Mouse (Mus musculus) stomach, embryonic 14.5 days (tissue): ENCODE results near the gene Isoc2a. TPM values are rescaled to one million over a fixed set of nuclear protein-coding genes. Genes with fewer than 3 reads are reported as not detected.
A peak's percentile ranks its signal among the peaks of the same experiment; 100 is the strongest.

ENCODE experiments used
- ATAC-seq: fragments of 200-750 bp; cut with Nextera tagmentation; 2 replicates; pipeline ENCODE4 v1.8.0; 2017; ENCODE audit warnings: low read depth, moderate TSS enrichment; ENCODE audit not compliant: insufficient number of reproducible peaks, insufficient read depth, low FRiP score
- H3K27ac ChIP-seq: fragments of 300-500 bp; sonication (generic); 2 replicates; pipeline ENCODE4 v1.5.1; 2014; ENCODE audit warnings: mild to moderate bottlenecking, low read length, moderate library complexity, mixed read lengths
- H3K27me3 ChIP-seq: fragments of 300-500 bp; sonication (generic); 2 replicates; pipeline ENCODE4 v1.6.1; 2014; ENCODE audit warnings: low read length, control low read depth, mixed read lengths; ENCODE audit not compliant: control insufficient read depth, insufficient read depth
- H3K36me3 ChIP-seq: fragments of 300-500 bp; sonication (generic); 2 replicates; pipeline ENCODE4 v1.6.1; 2014; ENCODE audit warnings: mild to moderate bottlenecking, control low read depth, low read length, moderate library complexity, mixed read lengths; ENCODE audit not compliant: control insufficient read depth, insufficient read depth
- H3K4me1 ChIP-seq: fragments of 300-500 bp; sonication (generic); 2 replicates; pipeline ENCODE4 v1.6.1; 2014; ENCODE audit warnings: low read length, control low read depth, mixed read lengths; ENCODE audit not compliant: control insufficient read depth, insufficient read depth
- H3K4me2 ChIP-seq: fragments of 300-500 bp; sonication (generic); replicated peaks from 2 replicates; pipeline ENCODE4 v1.6.1; 2014; ENCODE audit warnings: low read depth, low read length, control low read depth
- H3K4me3 ChIP-seq: fragments of 300-500 bp; sonication (generic); 2 replicates; pipeline ENCODE4 v1.5.1; 2014; ENCODE audit warnings: low read depth, low read length, control low read depth
- H3K9ac ChIP-seq: fragments of 300-500 bp; sonication (generic); replicated peaks from 2 replicates; pipeline ENCODE4 v1.6.1; 2014; ENCODE audit warnings: low read depth, mild to moderate bottlenecking, control low read depth, low read length, moderate library complexity, mixed read lengths
- H3K9me3 ChIP-seq: fragments of 300-500 bp; sonication (generic); 2 replicates; pipeline ENCODE4 v1.6.1; 2016; ENCODE audit warnings: low read depth, low read length, control low read depth; ENCODE audit not compliant: control insufficient read depth
- WGBS: fragments of 180-500 bp; shearing (Covaris S2); extraction: QIAGEN DNeasy Blood & Tissue Kit; methylation state at CpG from one replicate; pipeline ENCODE4 v1.1.7; 2014; 5-methylcytosine and 5-hydroxymethylcytosine counted together
- polyA plus RNA-seq: library from polyadenylated mRNA; unstranded; fragments of >200 nt; fragmentation: Nextera tagmentation; extraction: Ambion mirVana; gene quantifications from 2 replicates; pipeline ENCODE4 v1.2.1, GENCODE M21; 2014

Gene Isoc2a
- polyA plus RNA-seq, result 0.94 and 0.98 TPM in 2 replicates

DNA sequence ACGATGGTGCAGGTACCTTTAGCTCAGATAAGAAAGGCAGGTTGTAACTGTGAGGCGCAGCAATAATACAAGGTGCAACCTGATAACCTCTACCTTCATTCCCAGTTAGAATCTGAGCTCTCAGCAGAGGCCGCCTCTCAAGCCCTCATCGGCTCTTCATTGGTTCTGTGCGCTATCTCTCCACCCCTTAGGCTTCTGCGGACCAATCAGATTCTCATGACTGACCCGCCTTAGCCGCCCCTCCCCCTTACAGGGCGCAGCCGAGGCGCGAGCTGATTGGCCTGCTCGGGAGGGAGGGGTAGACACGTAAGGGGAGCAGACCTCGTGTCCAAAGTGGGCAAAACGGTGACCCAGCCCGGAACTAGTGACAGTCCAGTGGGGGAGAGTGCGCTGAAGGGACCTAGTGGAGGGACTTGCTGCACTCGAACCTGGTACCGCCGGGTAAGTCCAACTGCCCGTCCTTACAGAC is at the start of gene Isoc2a:
Gene Isoc2a (plus strand): TSS at position 401 of the 469 bp plus-strand sequence.
- peak within 1 kb of the TSS; percentile 42 for H3K9ac ChIP-seq
- peak within 1 kb of the TSS; percentile 90 for H3K4me2 ChIP-seq
- H3K36me3 ChIP-seq, result no peaks in the 10 kb centered on the region
- H3K27ac ChIP-seq, result peak within 1 kb of the TSS; percentile 2; the same call in 1 of the 2 replicates
- under 1% methylated on average over 22 of the region's 22 CpGs for WGBS
- peak within 1 kb of the TSS; percentile 51 for H3K4me3 ChIP-seq
- ATAC-seq, result peak; percentile 100
- H3K4me1 ChIP-seq, result peaks cover 6% of the 10 kb centered on the region; the same call in 1 of the 2 replicates
- H3K9me3 ChIP-seq, result no peaks in the 10 kb centered on the region
- no peaks in the 10 kb centered on the region for H3K27me3 ChIP-seq

DNA sequence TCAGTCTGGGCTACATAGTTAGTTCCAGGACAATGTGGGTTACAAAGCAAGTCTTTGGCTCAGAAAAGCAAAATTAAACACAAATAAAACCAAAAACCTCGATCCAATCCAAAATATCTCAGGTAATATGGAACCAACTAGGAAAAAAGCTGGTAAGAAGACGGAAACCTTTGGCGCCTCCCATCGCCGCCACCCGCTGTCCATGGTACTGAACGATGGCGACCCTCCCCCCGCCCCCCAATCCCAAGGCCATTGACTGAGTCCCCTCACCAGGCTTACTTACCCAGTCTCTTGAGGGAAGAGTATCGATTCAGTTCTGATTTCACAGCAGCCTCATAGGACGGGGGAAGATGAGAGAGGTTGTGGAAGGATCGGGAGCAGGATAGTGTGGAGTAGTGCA is 46.5 kb upstream of the Isoc2a start:
- WGBS, result 5% methylated on average over 12 of the region's 12 CpGs
- H3K9me3 ChIP-seq, result no peaks in the 10 kb centered on the region
- no peak overlapping the region for H3K4me2 ChIP-seq
- peaks cover 9% of the 10 kb centered on the region; the same call in 1 of the 2 replicates for H3K27me3 ChIP-seq
- no peaks in the 10 kb centered on the region for H3K4me1 ChIP-seq
- ATAC-seq, result no peak
- no peaks in the 10 kb centered on the region for H3K36me3 ChIP-seq
- no peak overlapping the region for H3K4me3 ChIP-seq
- no peak overlapping the region for H3K27ac ChIP-seq
- H3K9ac ChIP-seq, result no peak overlapping the region

DNA sequence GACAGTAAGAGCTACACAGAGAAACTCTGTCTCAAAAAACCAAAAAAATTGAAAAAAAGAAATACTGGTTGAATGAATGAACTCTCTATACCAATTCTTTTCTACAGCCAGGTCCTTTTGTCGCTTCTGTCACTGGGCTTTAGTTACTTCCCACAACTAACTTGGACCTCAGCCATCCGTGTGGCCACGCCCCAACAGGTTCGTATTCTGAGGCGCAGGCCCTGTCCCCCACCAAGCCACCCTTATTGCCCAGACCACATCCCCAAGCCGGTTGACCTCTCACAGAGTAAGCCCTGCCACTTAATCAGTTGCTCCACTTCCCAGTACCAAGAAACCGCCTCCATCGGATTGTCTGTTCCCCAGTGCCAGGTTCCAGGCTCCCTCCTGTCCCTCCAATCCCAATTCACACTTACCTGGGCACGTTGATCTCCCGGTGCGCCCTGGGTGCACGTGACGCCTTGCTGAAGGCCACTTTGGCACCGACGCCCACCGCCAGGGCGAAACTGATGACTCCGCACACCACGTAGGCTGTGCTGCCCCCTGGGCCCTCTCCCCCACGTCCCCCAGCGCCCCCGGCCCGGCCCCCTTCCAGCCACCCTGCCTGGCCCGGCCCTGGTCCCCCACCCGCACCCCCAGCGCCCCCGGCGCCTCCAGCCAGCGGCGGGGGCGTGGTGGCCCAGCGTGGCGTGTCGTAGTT is 41.2 kb upstream of the Isoc2a start:
- peak overlapping the region; percentile 41 for H3K4me3 ChIP-seq
- WGBS, result 7% methylated on average over 32 of the region's 34 CpGs
- no peaks in the 10 kb centered on the region for H3K36me3 ChIP-seq
- ATAC-seq, result peak; percentile 39; the same call in 1 of the 2 replicates
- peak overlapping the region; percentile 80 for H3K4me2 ChIP-seq
- H3K4me1 ChIP-seq, result 0 out of 2 replicates have a peak, but pooled peaks cover 3% of the 10 kb centered on the region
- no peak overlapping the region for H3K27ac ChIP-seq
- H3K27me3 ChIP-seq, result peaks cover 20% of the 10 kb centered on the region; the same call in 1 of the 2 replicates
- 0 out of 2 replicates have a peak, but pooled peaks cover 3% of the 10 kb centered on the region for H3K9me3 ChIP-seq
- peak overlapping the region; percentile 42; the same call in 1 of the 2 replicates for H3K9ac ChIP-seq

DNA sequence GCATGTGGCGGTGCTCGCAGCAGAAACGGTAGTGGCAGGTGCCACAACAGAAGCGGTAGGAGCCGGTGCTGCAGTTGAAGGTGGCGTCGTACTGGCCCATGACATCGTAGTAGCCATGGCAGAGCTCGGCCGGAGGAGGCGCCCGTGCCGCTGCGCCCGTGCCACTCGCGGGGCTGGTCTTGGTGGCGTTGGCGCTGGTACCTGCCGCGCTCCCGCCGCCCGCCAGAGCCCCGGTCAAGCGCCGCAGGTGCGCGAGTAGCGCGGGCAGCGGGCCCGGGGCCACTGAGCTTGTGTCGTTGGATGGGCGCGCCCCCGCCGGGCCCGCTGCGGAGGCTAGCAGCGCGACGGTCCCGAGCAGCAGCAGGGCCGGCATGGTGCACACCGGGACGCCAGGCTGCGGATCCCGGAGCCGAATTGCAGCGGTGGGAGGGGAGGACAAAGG is 40.6 kb upstream of the Isoc2a start:
- Histone ChIP-seq H3K4me1 (0 out of 2 replicates have a peak, but pooled peaks cover 3% of the 10 kb centered on the region), H3K9me3 (0 out of 2 replicates have a peak, but pooled peaks cover 3% of the 10 kb centered on the region), H3K4me3 (peak overlapping the region; percentile 41), H3K9ac (peak overlapping the region; percentile 42; the same call in 1 of the 2 replicates), H3K36me3 (no peaks in the 10 kb centered on the region), H3K4me2 (peak overlapping the region; percentile 80), H3K27me3 (peaks cover 20% of the 10 kb centered on the region; the same call in 1 of the 2 replicates), H3K27ac (no peak overlapping the region)
- ATAC-seq, result peak; percentile 74
- WGBS, result under 1% methylated on average over 51 of the region's 51 CpGs

DNA sequence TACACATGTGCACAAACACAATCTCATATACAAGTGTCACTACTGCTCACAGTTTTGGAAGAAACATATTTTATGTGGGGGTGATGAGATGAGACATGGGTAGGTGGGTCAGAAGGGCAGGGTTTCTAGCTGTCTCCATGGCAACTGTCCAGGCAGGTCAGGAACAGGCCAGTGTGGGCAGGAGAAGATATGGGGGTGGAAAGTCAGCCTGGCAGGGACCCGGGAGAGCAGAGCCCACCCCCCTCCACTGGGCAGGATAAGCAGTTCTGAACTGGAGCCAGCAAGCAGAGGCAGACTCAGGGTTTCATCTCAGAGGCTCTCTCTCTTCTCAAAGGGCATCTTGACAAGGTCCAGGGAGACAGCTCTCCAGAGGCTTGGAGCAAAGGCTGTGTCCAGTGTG is 39.3 kb upstream of the Isoc2a start:
- ATAC-seq, result no peak
- Histone ChIP-seq H3K36me3 (no peaks in the 10 kb centered on the region), H3K9ac (no peak overlapping the region), H3K9me3 (0 out of 2 replicates have a peak, but pooled peaks cover 3% of the 10 kb centered on the region), H3K4me3 (no peak overlapping the region), H3K27me3 (peaks cover 29% of the 10 kb centered on the region; the same call in 1 of the 2 replicates), H3K27ac (no peak overlapping the region), H3K4me2 (no peak overlapping the region), H3K4me1 (peaks cover 6% of the 10 kb centered on the region; the same call in 1 of the 2 replicates)
- 6% methylated on average over 1 of the region's 1 CpGs for WGBS

DNA sequence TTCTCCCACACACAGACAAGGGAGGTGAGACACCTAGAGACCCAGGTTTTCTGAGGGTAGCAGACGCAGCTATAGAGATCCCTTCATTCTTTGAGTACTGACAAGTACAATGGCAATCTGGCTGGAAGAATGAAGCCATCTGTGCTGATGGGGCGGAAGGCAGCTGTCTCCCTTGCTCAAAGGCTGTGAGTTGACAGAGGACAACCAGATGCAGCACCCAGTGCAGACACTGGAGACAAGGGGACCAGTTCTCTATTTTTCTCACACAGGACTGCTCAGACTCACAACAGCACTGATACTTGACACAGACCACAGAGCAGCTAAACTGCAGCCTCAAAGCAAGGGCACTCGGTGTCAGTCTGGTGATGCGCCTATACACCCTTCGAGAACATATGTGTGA is 34.9 kb upstream of the Isoc2a start:
- 46% methylated on average over 5 of the region's 5 CpGs for WGBS
- Histone ChIP-seq H3K4me3 (no peak overlapping the region), H3K4me2 (0 out of 2 replicates have a peak overlapping the region, but pooled peaks have one; percentile 32), H3K27ac (no peak overlapping the region), H3K27me3 (peaks cover 23% of the 10 kb centered on the region), H3K4me1 (peaks cover 22% of the 10 kb centered on the region), H3K9me3 (0 out of 2 replicates have a peak, but pooled peaks cover 2% of the 10 kb centered on the region), H3K9ac (no peak overlapping the region), H3K36me3 (no peaks in the 10 kb centered on the region)
- ATAC-seq, result no peak

DNA sequence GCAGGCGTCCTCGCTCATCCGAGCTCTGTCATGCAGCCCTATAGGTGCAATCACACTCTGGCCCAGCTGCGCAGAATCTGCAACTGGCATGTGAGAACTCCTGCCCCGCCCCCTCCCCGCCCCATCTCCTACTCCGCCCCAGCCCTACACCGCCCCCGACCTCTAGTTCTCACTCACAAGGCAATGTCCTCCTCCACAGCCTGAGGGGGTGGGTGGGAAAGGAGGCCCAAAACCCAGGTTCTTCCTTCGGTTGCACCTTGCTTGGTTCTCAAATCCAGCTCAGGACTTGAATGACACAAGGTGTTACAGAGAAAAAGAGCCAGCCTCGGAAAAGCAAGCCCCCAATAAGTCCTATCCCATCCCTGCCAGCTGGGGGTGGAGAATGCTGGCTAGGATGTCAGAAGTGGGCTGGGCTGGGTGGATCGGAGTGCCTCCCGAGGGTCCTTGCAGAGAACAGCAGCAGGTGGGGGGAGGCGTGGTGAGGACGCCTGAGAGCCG is 34.3 kb upstream of the Isoc2a start:
- Histone ChIP-seq H3K9me3 (no peaks in the 10 kb centered on the region), H3K4me1 (peaks cover 22% of the 10 kb centered on the region), H3K9ac (no peak overlapping the region), H3K27me3 (peaks cover 23% of the 10 kb centered on the region), H3K27ac (no peak overlapping the region), H3K4me2 (peak overlapping the region; percentile 32), H3K36me3 (no peaks in the 10 kb centered on the region), H3K4me3 (peak overlapping the region; percentile 15; the same call in 1 of the 2 replicates)
- peak; percentile 57; the same call in 1 of the 2 replicates for ATAC-seq
- WGBS, result under 1% methylated on average over 16 of the region's 16 CpGs

DNA sequence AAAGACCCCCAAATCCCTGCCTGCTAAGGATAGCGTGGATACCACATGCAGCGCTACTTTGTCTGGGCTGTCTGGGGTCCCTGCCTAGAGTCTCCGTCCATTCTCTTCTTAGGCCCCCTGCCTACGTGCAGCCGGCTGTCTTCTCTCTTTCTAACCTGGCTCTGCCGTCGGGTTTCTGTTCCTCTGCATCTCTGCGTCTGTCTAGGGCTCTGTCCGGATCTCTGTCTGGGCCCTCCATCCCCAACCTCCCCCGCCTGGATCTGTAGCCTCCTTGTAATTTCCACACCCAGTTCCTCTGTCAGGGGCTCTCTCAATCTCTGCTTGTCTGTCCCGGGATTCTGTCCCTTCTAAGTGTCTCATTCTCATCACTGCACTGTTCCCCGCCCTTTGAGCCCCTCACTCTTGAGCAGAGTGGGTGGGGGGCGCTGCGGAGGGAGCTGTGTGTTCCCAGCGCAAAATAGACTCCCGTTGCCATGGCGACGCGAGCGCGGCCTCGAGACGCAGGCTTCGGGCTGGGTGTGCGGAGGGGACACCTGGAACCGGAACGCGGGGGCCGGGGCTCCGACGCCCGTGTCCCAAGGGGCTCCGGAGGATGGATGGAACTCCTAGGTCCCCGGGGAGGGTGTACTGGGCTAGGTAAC is 33.2 kb upstream of the Isoc2a start:
- Histone ChIP-seq H3K27ac (no peak overlapping the region; the same call in 1 of the 2 replicates), H3K9ac (no peak overlapping the region; the same call in 1 of the 2 replicates), H3K4me2 (peak overlapping the region; percentile 93), H3K4me1 (peaks cover 22% of the 10 kb centered on the region), H3K36me3 (no peaks in the 10 kb centered on the region), H3K9me3 (no peaks in the 10 kb centered on the region), H3K27me3 (peaks cover 23% of the 10 kb centered on the region), H3K4me3 (peak overlapping the region; percentile 41)
- peak; percentile 26; the same call in 1 of the 2 replicates for ATAC-seq
- 2% methylated on average over 34 of the region's 34 CpGs for WGBS
